ENCODE assay signal across 15 mouse cellular contexts in genomic region chr5:91818195-91818594, GRCm38 (mm10).
DNase-seq lines count a peak whose midpoint lies in the region; ATAC-seq and TF ChIP-seq lines count a peak whose summit lies in the region.
"Had no signal": no experiment of that assay in that cellular context is flagged by ENCODE, and none has a peak within 500 bp of the region (broad histone marks: within the 10 kb centered on the region; RNA-seq: fewer than 3 reads in every experiment).

No protein-coding gene starts in this region.

- no peak for TF ChIP-seq CTCF in testis, adult 2 months (IDR thresholded peaks at IDR 0.05; ENCODE audit: control insufficient read depth, insufficient read depth, insufficient replicate concordance, low read depth, low read length)

- 71% methylated on average over 11 of the region's 11 CpGs for WGBS in embryonic facial prominence, embryonic 13.5 days
- WGBS in embryonic facial prominence, embryonic 10.5 days, result 82% methylated on average over 11 of the region's 11 CpGs
- WGBS in midbrain, embryonic 14.5 days, result 52% methylated on average over 11 of the region's 11 CpGs

- H3K4me1 ChIP-seq in embryonic facial prominence, embryonic 13.5 days, result peaks cover 14% of the 10 kb centered on the region
- H3K4me1 ChIP-seq in embryonic facial prominence, embryonic 10.5 days, result peaks cover 13% of the 10 kb centered on the region
- peaks cover 5% of the 10 kb centered on the region; the same call in 1 of the 2 replicates for H3K4me1 ChIP-seq in testis, adult 2 months (ENCODE audit: control insufficient read depth, insufficient read depth, low read length)
- peaks cover 9% of the 10 kb centered on the region for H3K4me1 ChIP-seq in midbrain, embryonic 14.5 days (ENCODE audit: control insufficient read depth, insufficient read depth, low read length)
- H3K4me1 ChIP-seq: embryonic facial prominence, embryonic 15.5 days; stomach, embryonic 15.5 days had no signal

- no peak for ATAC-seq in embryonic facial prominence, embryonic 13.5 days (ENCODE audit: insufficient number of reproducible peaks, insufficient read depth, low FRiP score, low TSS enrichment, low read depth)
- peak; percentile 44; the same call in 1 of the 2 replicates for ATAC-seq in midbrain, embryonic 14.5 days (ENCODE audit: low FRiP score, low TSS enrichment)

- H3K36me3 ChIP-seq in embryonic facial prominence, embryonic 13.5 days, result no peaks in the 10 kb centered on the region
- H3K36me3 ChIP-seq in embryonic facial prominence, embryonic 10.5 days (replicated peaks), result no peaks in the 10 kb centered on the region
- H3K36me3 ChIP-seq in testis, adult 2 months (ENCODE audit: control insufficient read depth, insufficient read depth, low read length), result no peaks in the 10 kb centered on the region
- H3K36me3 ChIP-seq in midbrain, embryonic 14.5 days (ENCODE audit: control insufficient read depth, insufficient read depth, low read length), result no peaks in the 10 kb centered on the region
- H3K36me3 ChIP-seq: embryonic facial prominence, embryonic 15.5 days; limb, embryonic 12.5 days; liver, embryonic 13.5 days; stomach, embryonic 15.5 days had no signal

- DNase-seq in embryonic facial prominence, embryonic 10.5 days (ENCODE audit: low spot score), result no peak
- no peak for DNase-seq in testis, postnatal 14 days (ENCODE audit: low spot score)
- peak; percentile 21 for DNase-seq in midbrain, embryonic 14.5 days
- DNase-seq in embryo, embryonic 10 days (ENCODE audit: low spot score), result no peak
- DNase-seq in adrenal gland, adult (ENCODE audit: inconsistent age in 2 of 2, low spot score in 1 of 2), result no peak
- no peak for DNase-seq in adrenal gland, postnatal 25 days
- DNase-seq: adrenal gland, postnatal 14 days; kidney, adult 8-10 months; kidney, postnatal 4 days; liver, embryonic 13.5 days had no signal

- H3K9me3 ChIP-seq in embryonic facial prominence, embryonic 13.5 days, result no peaks in the 10 kb centered on the region
- H3K9me3 ChIP-seq in embryonic facial prominence, embryonic 10.5 days, result no peaks in the 10 kb centered on the region
- H3K9me3 ChIP-seq in midbrain, embryonic 14.5 days (ENCODE audit: control insufficient read depth, low read length), result no peaks in the 10 kb centered on the region
- H3K9me3 ChIP-seq: embryonic facial prominence, embryonic 15.5 days; limb, embryonic 12.5 days; liver, embryonic 13.5 days; stomach, embryonic 15.5 days had no signal

- H3K4me2 ChIP-seq in embryonic facial prominence, embryonic 13.5 days, result no peak overlapping the region
- peak overlapping the region; percentile 34 for H3K4me2 ChIP-seq in midbrain, embryonic 14.5 days (ENCODE audit: low read length)
- H3K4me2 ChIP-seq: limb, embryonic 12.5 days; liver, embryonic 13.5 days; stomach, embryonic 15.5 days had no signal

- peak overlapping the region; percentile 1; the same call in 1 of the 2 replicates for H3K27ac ChIP-seq in embryonic facial prominence, embryonic 13.5 days
- H3K27ac ChIP-seq in embryonic facial prominence, embryonic 10.5 days (replicated peaks), result no peak overlapping the region
- H3K27ac ChIP-seq in testis, adult 2 months (ENCODE audit: control insufficient read depth, insufficient read depth, low read depth, low read length), result no peak overlapping the region
- H3K27ac ChIP-seq in midbrain, embryonic 14.5 days (replicated peaks; ENCODE audit: low read depth, low read length), result peak overlapping the region; percentile 67
- H3K27ac ChIP-seq: embryonic facial prominence, embryonic 15.5 days; limb, embryonic 12.5 days; liver, embryonic 13.5 days; stomach, embryonic 15.5 days had no signal

- H3K27me3 ChIP-seq in embryonic facial prominence, embryonic 13.5 days, result no peaks in the 10 kb centered on the region
- H3K27me3 ChIP-seq in embryonic facial prominence, embryonic 10.5 days (replicated peaks; ENCODE audit: low read depth, poor library complexity, severe bottlenecking), result no peaks in the 10 kb centered on the region
- no peaks in the 10 kb centered on the region for H3K27me3 ChIP-seq in testis, adult 2 months (ENCODE audit: control insufficient read depth, insufficient read depth, low read length)
- H3K27me3 ChIP-seq in midbrain, embryonic 14.5 days (ENCODE audit: control insufficient read depth, insufficient read depth, low read length), result no peaks in the 10 kb centered on the region
- H3K27me3 ChIP-seq: embryonic facial prominence, embryonic 15.5 days; limb, embryonic 12.5 days; liver, embryonic 13.5 days; stomach, embryonic 15.5 days had no signal

- TF ChIP-seq POLR2A in testis, adult 2 months (IDR thresholded peaks at IDR 0.05; ENCODE audit: control insufficient read depth, low read depth, low read length), result no peak

- no peak overlapping the region for H3K4me3 ChIP-seq in embryonic facial prominence, embryonic 13.5 days
- no peak overlapping the region for H3K4me3 ChIP-seq in embryonic facial prominence, embryonic 10.5 days
- 0 out of 2 replicates have a peak overlapping the region, but pooled peaks have one; percentile 10 for H3K4me3 ChIP-seq in testis, adult 2 months (ENCODE audit: control insufficient read depth, low read depth, low read length)
- no peak overlapping the region for H3K4me3 ChIP-seq in midbrain, embryonic 14.5 days (replicated peaks; ENCODE audit: low read depth, low read length)
- H3K4me3 ChIP-seq: embryonic facial prominence, embryonic 15.5 days; limb, embryonic 12.5 days; liver, embryonic 13.5 days; stomach, embryonic 15.5 days had no signal

- H3K9ac ChIP-seq in embryonic facial prominence, embryonic 13.5 days, result no peak overlapping the region
- peak overlapping the region; percentile 24; the same call in 1 of the 2 replicates for H3K9ac ChIP-seq in midbrain, embryonic 14.5 days (replicated peaks; ENCODE audit: low read length)
- H3K9ac ChIP-seq: embryonic facial prominence, embryonic 15.5 days; limb, embryonic 12.5 days; liver, embryonic 13.5 days; stomach, embryonic 15.5 days had no signal

Comparison
In these comparisons a context has a peak if more than half of its experiments do, and no peak if none do; other contexts are left out.
1. H3K27ac ChIP-seq: peak in embryonic facial prominence, embryonic 13.5 days (single experiment) and midbrain, embryonic 14.5 days (single experiment); none in embryonic facial prominence, embryonic 10.5 days (single experiment) and testis, adult 2 months (single experiment).